Mouse (Mus musculus) embryonic fibroblast, embryonic 13.5 days (primary cell): ENCODE data around the gene Tenm4.

Experiments used
- CTCF ChIP-seq: IDR thresholded peaks from 2 replicates; pipeline ENCODE4 v1.5.1; 2011; ENCODE audit warnings: mild to moderate bottlenecking, control low read depth, low read length, moderate library complexity, borderline replicate concordance; ENCODE audit not compliant: insufficient read depth
- POLR2A ChIP-seq: IDR thresholded peaks from 2 replicates; pipeline ENCODE4 v1.6.1; 2011; ENCODE audit warnings: low read depth, mild to moderate bottlenecking, control low read depth, low read length, moderate library complexity

DNA sequence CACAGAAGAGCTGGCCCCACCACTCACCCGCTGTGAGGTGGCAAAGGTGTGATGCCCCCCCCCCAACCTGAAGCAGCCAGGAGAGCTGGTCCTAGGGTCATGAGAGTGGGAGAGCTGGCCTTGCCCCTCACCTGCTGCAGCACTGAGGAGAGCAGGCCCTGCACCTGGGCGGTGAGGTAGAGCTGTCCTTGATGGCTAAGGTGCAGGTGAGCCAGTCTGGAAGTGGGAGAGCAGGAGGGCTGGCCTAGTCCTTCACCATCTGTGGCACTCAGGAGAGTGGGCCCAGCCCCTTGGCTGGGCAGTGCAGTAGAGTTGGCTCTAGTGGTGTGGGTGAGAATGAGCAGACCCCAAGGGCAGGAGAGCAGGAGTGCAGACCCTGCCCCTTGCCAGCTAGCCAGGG is 751.9 kb downstream of the Tenm4 start:
- TF ChIP-seq CTCF (no peak), POLR2A (no peak)
